ENCODE assay signal across 26 mouse cellular contexts in genomic region chr10:75457852-75458251, GRCm38 (mm10). TPM values are rescaled to one million over a fixed set of nuclear protein-coding genes. Genes with fewer than 3 reads are reported as not detected.
DNase-seq lines count a peak whose midpoint lies in the region; ATAC-seq and TF ChIP-seq lines count a peak whose summit lies in the region.
"Had no signal": no experiment of that assay in that cellular context is flagged by ENCODE, and none has a peak within 500 bp of the region (broad histone marks: within the 10 kb centered on the region; RNA-seq: fewer than 3 reads in every experiment).

No protein-coding gene starts in this region.

- no peak for TF ChIP-seq CTCF in gastrocnemius, adult 2 months (IDR thresholded peaks at IDR 0.05)
- TF ChIP-seq CTCF in lung, postnatal 0 days (IDR thresholded peaks at IDR 0.05): no peak

- H3K27ac ChIP-seq in gastrocnemius, adult 2 months: peak overlapping the region; percentile 59
- peak overlapping the region; percentile 39 to 47; a peak in 1 of 4 replicates for H3K27ac ChIP-seq in heart, embryonic 14.5 days (replicated peaks in 1 of 2; ENCODE audit: control insufficient read depth in 1 of 2, insufficient read depth in 1 of 2, low read depth in 2 of 2, low read length in 2 of 2)
- H3K27ac ChIP-seq in heart, embryonic 10.5 days: no peak overlapping the region
- no peak overlapping the region for H3K27ac ChIP-seq in lung, postnatal 0 days (ENCODE audit: low read length)
- no peak overlapping the region for H3K27ac ChIP-seq in limb, embryonic 10.5 days
- H3K27ac ChIP-seq: embryonic facial prominence, embryonic 13.5 days; hindbrain, embryonic 14.5 days; limb, embryonic 13.5 days; liver, embryonic 12.5 days; stomach, embryonic 15.5 days had no signal

- intact Hi-C loops in gastrocnemius, adult 2 months (cut with DNase I): no loop called here

- H3K36me3 ChIP-seq in heart, embryonic 14.5 days (ENCODE audit: control insufficient read depth, insufficient read depth, low read length): no peaks in the 10 kb centered on the region
- no peaks in the 10 kb centered on the region for H3K36me3 ChIP-seq in heart, embryonic 10.5 days
- no peaks in the 10 kb centered on the region for H3K36me3 ChIP-seq in lung, postnatal 0 days (ENCODE audit: insufficient read depth, low read length)
- H3K36me3 ChIP-seq in limb, embryonic 10.5 days: no peaks in the 10 kb centered on the region
- H3K36me3 ChIP-seq: embryonic facial prominence, embryonic 13.5 days; limb, embryonic 13.5 days; liver, embryonic 12.5 days; stomach, embryonic 15.5 days had no signal

- H3K4me2 ChIP-seq in heart, embryonic 14.5 days (ENCODE audit: low read length): no peak overlapping the region
- no peak overlapping the region for H3K4me2 ChIP-seq in lung, postnatal 0 days (replicated peaks; ENCODE audit: low read depth, low read length)
- H3K4me2 ChIP-seq: embryonic facial prominence, embryonic 13.5 days; hindbrain, embryonic 14.5 days; limb, embryonic 13.5 days; liver, embryonic 12.5 days; stomach, embryonic 15.5 days had no signal

- ATAC-seq in heart, embryonic 14.5 days (ENCODE audit: insufficient number of reproducible peaks, insufficient read depth, low FRiP score, low read depth): no peak
- peak; percentile 28; the same call in 1 of the 2 replicates for ATAC-seq in lung, postnatal 0 days
- ATAC-seq: CD4-positive, CD25-positive, alpha-beta regulatory T cell, adult 4 months; forebrain, embryonic 14.5 days; inflammation-experienced regulatory T-cells, adult 6 months; liver, embryonic 12.5 days had no signal

- WGBS in heart, embryonic 14.5 days: 59% methylated on average over 1 of the region's 1 CpGs
- WGBS in heart, embryonic 10.5 days: 69% methylated on average over 1 of the region's 1 CpGs
- 70% methylated on average over 1 of the region's 1 CpGs for WGBS in lung, postnatal 0 days
- WGBS in limb, embryonic 10.5 days: 84% methylated on average over 1 of the region's 1 CpGs

- H3K9ac ChIP-seq in heart, embryonic 14.5 days (ENCODE audit: low read length): no peak overlapping the region
- no peak overlapping the region for H3K9ac ChIP-seq in lung, postnatal 0 days (replicated peaks; ENCODE audit: low read depth)
- H3K9ac ChIP-seq: embryonic facial prominence, embryonic 13.5 days; hindbrain, embryonic 14.5 days; limb, embryonic 13.5 days; liver, embryonic 12.5 days; stomach, embryonic 15.5 days had no signal

- no peak for TF ChIP-seq EP300 in lung, postnatal 0 days (IDR thresholded peaks at IDR 0.05)

- H3K4me3 ChIP-seq in gastrocnemius, adult 2 months: no peak overlapping the region
- no peak overlapping the region for H3K4me3 ChIP-seq in heart, embryonic 14.5 days (ENCODE audit: control insufficient read depth in 1 of 2, insufficient read depth in 1 of 2, low read depth in 1 of 2, low read length in 2 of 2)
- no peak overlapping the region for H3K4me3 ChIP-seq in heart, embryonic 10.5 days
- no peak overlapping the region for H3K4me3 ChIP-seq in lung, postnatal 0 days (ENCODE audit: low read depth, low read length)
- no peak overlapping the region for H3K4me3 ChIP-seq in limb, embryonic 10.5 days
- H3K4me3 ChIP-seq: embryonic facial prominence, embryonic 13.5 days; limb, embryonic 13.5 days; liver, embryonic 12.5 days; myocyte; stomach, embryonic 15.5 days had no signal

- no peak for DNase-seq in gastrocnemius, adult 2 months
- DNase-seq in gastrocnemius, postnatal 25 days: no peak
- DNase-seq in heart, embryonic 10.5 days (ENCODE audit: low spot score): no peak
- peak; percentile 60 for DNase-seq in lung, postnatal 0 days (ENCODE audit: low spot score)
- no peak for DNase-seq in lung, postnatal 4 days
- DNase-seq in NIH3T3 (ENCODE audit: low read depth): peak; percentile 48
- no peak for DNase-seq in limb, embryonic 10.5 days (ENCODE audit: low spot score)
- DNase-seq: adrenal gland, adult 8-10 months; cerebellum, adult 18-20 months; cerebellum, postnatal 25 days; heart, postnatal 14 days; lung, adult 2 months; midbrain, embryonic 14.5 days; right cerebral cortex, adult 18-20 months; right cerebral cortex, postnatal 4 days; thymus, postnatal 36 days had no signal

- H3K9me3 ChIP-seq in heart, embryonic 14.5 days (ENCODE audit: control insufficient read depth, low read length): no peaks in the 10 kb centered on the region
- H3K9me3 ChIP-seq in heart, embryonic 10.5 days: no peaks in the 10 kb centered on the region
- H3K9me3 ChIP-seq in lung, postnatal 0 days (ENCODE audit: low read length): no peaks in the 10 kb centered on the region
- H3K9me3 ChIP-seq in limb, embryonic 10.5 days (replicated peaks): no peaks in the 10 kb centered on the region
- H3K9me3 ChIP-seq: embryonic facial prominence, embryonic 13.5 days; limb, embryonic 13.5 days; liver, embryonic 12.5 days; stomach, embryonic 15.5 days had no signal

- H3K4me1 ChIP-seq in heart, embryonic 14.5 days (ENCODE audit: control insufficient read depth in 2 of 2, insufficient read depth in 2 of 2, low read length in 2 of 2): peaks cover 2 to 6% of the 10 kb centered on the region in 2 experiments
- H3K4me1 ChIP-seq in heart, embryonic 10.5 days: 0 out of 2 replicates have a peak, but pooled peaks cover 4% of the 10 kb centered on the region
- H3K4me1 ChIP-seq in lung, postnatal 0 days (ENCODE audit: insufficient read depth, low read depth, low read length): no peaks in the 10 kb centered on the region; the same call in 1 of the 2 replicates
- no peaks in the 10 kb centered on the region for H3K4me1 ChIP-seq in limb, embryonic 10.5 days
- H3K4me1 ChIP-seq: embryonic facial prominence, embryonic 13.5 days; limb, embryonic 13.5 days; liver, embryonic 12.5 days; stomach, embryonic 15.5 days had no signal

- no peaks in the 10 kb centered on the region for H3K27me3 ChIP-seq in heart, embryonic 14.5 days (ENCODE audit: control insufficient read depth, insufficient read depth, low read length)
- H3K27me3 ChIP-seq in heart, embryonic 10.5 days (ENCODE audit: insufficient read depth, poor library complexity, severe bottlenecking): no peaks in the 10 kb centered on the region
- H3K27me3 ChIP-seq in lung, postnatal 0 days (replicated peaks; ENCODE audit: insufficient read depth, low read length): no peaks in the 10 kb centered on the region
- H3K27me3 ChIP-seq in limb, embryonic 10.5 days (ENCODE audit: low read depth, poor library complexity, severe bottlenecking): no peaks in the 10 kb centered on the region
- H3K27me3 ChIP-seq: embryonic facial prominence, embryonic 13.5 days; limb, embryonic 13.5 days; liver, embryonic 12.5 days; stomach, embryonic 15.5 days had no signal

RNA-seq across cellular contexts. Expression of gene Upb1, which starts 56.9 kb away (rescaled TPM):
- not detected for total RNA-seq in gastrocnemius, adult 2 months (2021)
- total RNA-seq in gastrocnemius, postnatal 25 days (2021): not detected
- polyA plus RNA-seq in heart, embryonic 14.5 days (2014; fragmentation: Nextera tagmentation; extraction: Ambion mirVana): 0.65 and 0.75 TPM in 2 replicates
- polyA plus RNA-seq in heart, embryonic 10.5 days (2016; fragmentation: Nextera tagmentation; extraction: Ambion mirVana): 0.10 and 1.6 TPM in 2 replicates
- polyA plus RNA-seq in lung, postnatal 0 days (2015; fragmentation: Nextera tagmentation; extraction: Ambion mirVana): 0.27 and 0.33 TPM in 2 replicates
- polyA plus RNA-seq in limb, embryonic 10.5 days (2016; fragmentation: Nextera tagmentation; extraction: Ambion mirVana): 0.70 TPM in 1 of 2 replicates, not detected in the other

RNA-seq across cellular contexts. Expression of gene Snrpd3, which starts 59.5 kb away (rescaled TPM):
- total RNA-seq in gastrocnemius, adult 2 months (2021): 10 to 100 TPM; 65.9 to 91.4 TPM
- 10 to 100 TPM; 67.4 to 70.3 TPM for total RNA-seq in gastrocnemius, postnatal 25 days (2021)
- polyA plus RNA-seq in heart, embryonic 14.5 days (2014; fragmentation: Nextera tagmentation; extraction: Ambion mirVana): 90.6 and 92.9 TPM in 2 replicates
- 139 and 148 TPM in 2 replicates for polyA plus RNA-seq in heart, embryonic 10.5 days (2016; fragmentation: Nextera tagmentation; extraction: Ambion mirVana)
- polyA plus RNA-seq in lung, postnatal 0 days (2015; fragmentation: Nextera tagmentation; extraction: Ambion mirVana): 61.6 and 65.7 TPM in 2 replicates
- 255 and 295 TPM in 2 replicates for polyA plus RNA-seq in limb, embryonic 10.5 days (2016; fragmentation: Nextera tagmentation; extraction: Ambion mirVana)

RNA-seq across cellular contexts. Expression of gene Gucd1, which starts 59.9 kb away (rescaled TPM):
- total RNA-seq in gastrocnemius, adult 2 months (2021): 10 to 100 TPM; 48.2 to 78.7 TPM
- 10 to 100 TPM; 50.4 to 52.1 TPM for total RNA-seq in gastrocnemius, postnatal 25 days (2021)
- polyA plus RNA-seq in heart, embryonic 14.5 days (2014; fragmentation: Nextera tagmentation; extraction: Ambion mirVana): 32.8 and 39.7 TPM in 2 replicates
- 24.0 and 28.8 TPM in 2 replicates for polyA plus RNA-seq in heart, embryonic 10.5 days (2016; fragmentation: Nextera tagmentation; extraction: Ambion mirVana)
- polyA plus RNA-seq in lung, postnatal 0 days (2015; fragmentation: Nextera tagmentation; extraction: Ambion mirVana): 19.9 and 20.3 TPM in 2 replicates
- 26.1 and 32.3 TPM in 2 replicates for polyA plus RNA-seq in limb, embryonic 10.5 days (2016; fragmentation: Nextera tagmentation; extraction: Ambion mirVana)

Comparison
In these comparisons a context has a peak if more than half of its experiments do, and no peak if none do; other contexts are left out.
1. DNase-seq: peak in lung, postnatal 0 days (single experiment) and NIH3T3 (single experiment); none in gastrocnemius, adult 2 months (single experiment), gastrocnemius, postnatal 25 days (single experiment), heart, embryonic 10.5 days (single experiment), lung, postnatal 4 days (0 of 2) and limb, embryonic 10.5 days (single experiment).
2. H3K27ac ChIP-seq: peak in gastrocnemius, adult 2 months (single experiment) and heart, embryonic 14.5 days (2 of 2); none in heart, embryonic 10.5 days (single experiment), lung, postnatal 0 days (single experiment) and limb, embryonic 10.5 days (single experiment).